33 mouse cellular contexts compared by ENCODE assay signal in genomic region chr9:92826708-92827353, GRCm38 (mm10).
"Had no signal": no experiment of that assay in that cellular context is flagged by ENCODE, and none has a peak within 500 bp of the region (broad histone marks: within the 10 kb centered on the region; RNA-seq: fewer than 3 reads in every experiment).

No protein-coding gene starts in this region.

- H3K27ac ChIP-seq: heart, embryonic 10.5 days; heart, embryonic 13.5 days; heart, embryonic 15.5 days; hindbrain, embryonic 10.5 days; hindbrain, embryonic 12.5 days; hindbrain, embryonic 13.5 days; hindbrain, embryonic 14.5 days; hindbrain, embryonic 15.5 days; hindbrain, postnatal 0 days; kidney, embryonic 15.5 days; kidney, postnatal 0 days; layer of hippocampus, adult 2 months; left cerebral cortex, adult 2 months had no signal

- ATAC-seq: hindbrain, embryonic 16.5 days; hindbrain, postnatal 0 days; inflammation-experienced regulatory T-cells, adult 6 months had no signal

- H3K36me3 ChIP-seq: heart, embryonic 10.5 days; heart, embryonic 12.5 days; heart, embryonic 13.5 days; heart, embryonic 15.5 days; hindbrain, embryonic 10.5 days; hindbrain, embryonic 12.5 days; hindbrain, embryonic 13.5 days; hindbrain, embryonic 15.5 days; kidney, embryonic 15.5 days had no signal

- DNase-seq: heart, postnatal 10 days; heart, postnatal 14 days; heart, postnatal 36 days; heart, postnatal 4 days; kidney, adult 11 months; kidney, adult 18-20 months; kidney, adult 2 months; kidney, adult 8-10 months; kidney, adult 9 months; kidney, postnatal 10 days; kidney, postnatal 14 days; kidney, postnatal 25 days; kidney, postnatal 36 days; kidney, postnatal 4 days; layer of hippocampus, adult 9-11 months; layer of hippocampus, postnatal 36 days had no signal

- H3K9ac ChIP-seq: heart, embryonic 12.5 days; heart, embryonic 13.5 days; heart, embryonic 15.5 days; hindbrain, embryonic 12.5 days; hindbrain, embryonic 13.5 days; hindbrain, embryonic 14.5 days; hindbrain, embryonic 15.5 days; kidney, embryonic 15.5 days had no signal

- H3K4me2 ChIP-seq: heart, embryonic 11.5 days; heart, embryonic 12.5 days; heart, embryonic 13.5 days; heart, embryonic 15.5 days; hindbrain, embryonic 12.5 days; hindbrain, embryonic 13.5 days; hindbrain, embryonic 14.5 days; hindbrain, embryonic 15.5 days; kidney, embryonic 15.5 days had no signal

- H3K9me3 ChIP-seq: heart, embryonic 10.5 days; heart, embryonic 12.5 days; heart, embryonic 13.5 days; heart, embryonic 15.5 days; hindbrain, embryonic 10.5 days; hindbrain, embryonic 12.5 days; hindbrain, embryonic 13.5 days; hindbrain, embryonic 15.5 days; kidney, embryonic 15.5 days had no signal

- H3K4me1 ChIP-seq: heart, embryonic 10.5 days; heart, embryonic 12.5 days; heart, embryonic 13.5 days; heart, embryonic 15.5 days; hindbrain, embryonic 10.5 days; hindbrain, embryonic 12.5 days; hindbrain, embryonic 13.5 days; hindbrain, embryonic 15.5 days; kidney, embryonic 15.5 days had no signal

- H3K4me3 ChIP-seq: heart, embryonic 10.5 days; heart, embryonic 12.5 days; heart, embryonic 13.5 days; heart, embryonic 15.5 days; hindbrain, embryonic 10.5 days; hindbrain, embryonic 12.5 days; hindbrain, embryonic 13.5 days; hindbrain, embryonic 15.5 days; kidney, embryonic 15.5 days; layer of hippocampus, adult 2 months; left cerebral cortex, adult 2 months had no signal

- H3K27me3 ChIP-seq: heart, embryonic 12.5 days; heart, embryonic 13.5 days; heart, embryonic 15.5 days; hindbrain, embryonic 12.5 days; hindbrain, embryonic 13.5 days; hindbrain, embryonic 15.5 days; kidney, embryonic 15.5 days had no signal
